ENCODE assay signal across 9 mouse cellular contexts in the genomic region with DNA sequence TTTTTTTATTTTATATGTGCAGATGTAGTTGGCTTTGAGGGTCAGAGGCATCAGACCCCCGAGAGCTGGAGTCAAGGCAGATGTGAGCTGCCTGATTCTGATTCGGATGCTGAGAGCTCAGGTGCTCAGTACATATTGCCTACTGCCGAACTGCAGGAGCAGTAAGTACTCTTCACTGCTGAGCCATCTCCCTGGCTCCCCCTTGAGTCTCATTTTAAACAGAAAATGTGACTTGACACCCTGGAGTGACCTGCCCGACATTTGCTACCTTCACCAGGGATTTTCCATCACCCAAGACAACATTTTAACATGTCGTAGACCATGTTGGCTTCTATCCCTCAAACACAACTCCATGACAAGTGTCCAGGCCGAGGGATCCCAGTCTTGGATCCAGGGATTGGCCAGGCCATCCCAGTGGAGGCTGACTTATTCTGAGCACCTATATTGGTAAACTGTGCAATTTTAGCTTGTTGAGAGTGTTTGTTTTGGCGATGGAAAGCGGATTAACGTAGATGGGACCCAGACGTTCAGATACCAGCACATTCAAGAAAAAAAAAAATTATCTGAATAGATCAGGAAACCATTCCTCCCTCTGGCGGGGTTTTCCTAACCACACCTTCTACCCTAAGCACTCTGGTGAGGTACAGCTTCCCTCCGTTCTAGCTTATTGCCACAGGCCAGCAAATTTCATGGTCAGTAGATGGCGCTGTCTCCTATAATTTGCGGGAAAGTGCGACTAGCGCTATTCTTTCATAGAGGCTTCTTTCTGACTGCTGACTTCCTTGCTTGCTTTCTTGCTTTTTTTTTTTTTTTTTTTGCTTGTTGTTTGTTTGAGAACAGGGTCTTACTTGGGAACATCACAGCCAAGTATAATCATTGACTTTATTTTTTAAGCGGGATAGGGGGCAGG. TPM values are rescaled to one million over a fixed set of nuclear protein-coding genes. Genes with fewer than 3 reads are reported as not detected.
A peak's percentile ranks its signal among the peaks of the same experiment; 100 is the strongest.
DNase-seq lines count a peak whose midpoint lies in the region; ATAC-seq and TF ChIP-seq lines count a peak whose summit lies in the region.
"Had no signal": no experiment of that assay in that cellular context is flagged by ENCODE, and none has a peak within 500 bp of the region (broad histone marks: within the 10 kb centered on the region; RNA-seq: fewer than 3 reads in every experiment).

No protein-coding gene starts in this region.

- TF ChIP-seq POLR2A in ES-Bruce4 (IDR thresholded peaks at IDR 0.05; ENCODE audit: insufficient read depth, low read length) = no peak
- no peak for TF ChIP-seq POLR2A in bone marrow macrophage, adult 2 months (IDR thresholded peaks at IDR 0.05; ENCODE audit: borderline replicate concordance, low read depth, low read length)
- TF ChIP-seq POLR2A in embryonic fibroblast, embryonic 13.5 days (IDR thresholded peaks at IDR 0.05; ENCODE audit: low read depth, low read length) = no peak

- no peaks in the 10 kb centered on the region for H3K27me3 ChIP-seq in ES-Bruce4 (ENCODE audit: control insufficient read depth, insufficient read depth, low read length, poor library complexity, severe bottlenecking)
- peaks cover 3% of the 10 kb centered on the region; the same call in 1 of the 2 replicates for H3K27me3 ChIP-seq in heart, embryonic 11.5 days (ENCODE audit: control insufficient read depth, insufficient read depth, low read length)

- H3K4me3 ChIP-seq in ES-Bruce4 (ENCODE audit: low read depth, low read length) = no peak overlapping the region
- no peak overlapping the region for H3K4me3 ChIP-seq in bone marrow macrophage, adult 2 months (ENCODE audit: insufficient read depth, low read length)
- H3K4me3 ChIP-seq in embryonic fibroblast, embryonic 13.5 days (ENCODE audit: insufficient read depth, low read length) = no peak overlapping the region
- no peak overlapping the region for H3K4me3 ChIP-seq in heart, embryonic 11.5 days (ENCODE audit: low read depth, low read length)
- H3K4me3 ChIP-seq: hindbrain, embryonic 15.5 days had no signal

- H3K4me2 ChIP-seq in heart, embryonic 11.5 days = no peak overlapping the region
- H3K4me2 ChIP-seq: hindbrain, embryonic 15.5 days had no signal

- no peak for TF ChIP-seq EP300 in ES-Bruce4 (IDR thresholded peaks at IDR 0.05; ENCODE audit: insufficient read depth, low read depth, low read length)

- no peaks in the 10 kb centered on the region for H3K9me3 ChIP-seq in ES-Bruce4 (replicated peaks; ENCODE audit: control insufficient read depth, insufficient read depth, low read length, poor library complexity, severe bottlenecking)
- H3K9me3 ChIP-seq in heart, embryonic 11.5 days (replicated peaks; ENCODE audit: control insufficient read depth, low read length) = no peaks in the 10 kb centered on the region
- H3K9me3 ChIP-seq: hindbrain, embryonic 15.5 days had no signal

- DNase-seq in layer of hippocampus, adult 8-10 months (ENCODE audit: low spot score in 2 of 2) = peak; percentile 66 to 89
- DNase-seq in lung, postnatal 14 days = peak; percentile 94
- DNase-seq in right cerebral cortex, adult 18-20 months = peak; percentile 82
- peak; percentile 74 to 78 for DNase-seq in urinary bladder, adult 18-20 months (ENCODE audit: low spot score in 2 of 2)

- no peak overlapping the region for H3K27ac ChIP-seq in ES-Bruce4 (ENCODE audit: insufficient read depth, low read length)
- H3K27ac ChIP-seq in bone marrow macrophage, adult 2 months (ENCODE audit: insufficient read depth, low read depth, low read length) = no peak overlapping the region
- H3K27ac ChIP-seq in embryonic fibroblast, embryonic 13.5 days (ENCODE audit: insufficient read depth, low read length) = no peak overlapping the region
- H3K27ac ChIP-seq in heart, embryonic 11.5 days (ENCODE audit: low read depth, low read length) = no peak overlapping the region
- H3K27ac ChIP-seq: hindbrain, embryonic 15.5 days had no signal

- H3K36me3 ChIP-seq in ES-Bruce4 (ENCODE audit: control insufficient read depth, insufficient read depth, low read length, poor library complexity, severe bottlenecking) = no peaks in the 10 kb centered on the region
- no peaks in the 10 kb centered on the region for H3K36me3 ChIP-seq in heart, embryonic 11.5 days (ENCODE audit: control insufficient read depth, insufficient read depth, low read length)
- H3K36me3 ChIP-seq: hindbrain, embryonic 15.5 days had no signal

- H3K4me1 ChIP-seq in ES-Bruce4 (ENCODE audit: control insufficient read depth, insufficient read depth, low read length) = no peaks in the 10 kb centered on the region
- no peaks in the 10 kb centered on the region for H3K4me1 ChIP-seq in bone marrow macrophage, adult 2 months (ENCODE audit: control insufficient read depth, insufficient read depth, low read length)
- no peaks in the 10 kb centered on the region for H3K4me1 ChIP-seq in embryonic fibroblast, embryonic 13.5 days (ENCODE audit: control insufficient read depth, insufficient read depth, low read length)
- no peaks in the 10 kb centered on the region for H3K4me1 ChIP-seq in heart, embryonic 11.5 days (ENCODE audit: control insufficient read depth, insufficient read depth, low read length)
- H3K4me1 ChIP-seq: hindbrain, embryonic 15.5 days had no signal

- 0 out of 2 replicates have a peak, but pooled peaks have one; percentile 22 for ATAC-seq in heart, embryonic 11.5 days (replicated peaks; ENCODE audit: insufficient number of reproducible peaks, low FRiP score, low TSS enrichment)

- WGBS in heart, embryonic 11.5 days (ENCODE audit: insufficient replicate concordance) = 19% methylated on average over 17 of the region's 17 CpGs

- no peak overlapping the region for H3K9ac ChIP-seq in ES-Bruce4 (ENCODE audit: low read depth, poor library complexity, severe bottlenecking)
- H3K9ac ChIP-seq in heart, embryonic 11.5 days (ENCODE audit: low read depth, low read length) = no peak overlapping the region
- H3K9ac ChIP-seq: hindbrain, embryonic 15.5 days had no signal

- peak; percentile 58 for TF ChIP-seq CTCF in ES-Bruce4 (IDR thresholded peaks at IDR 0.05; ENCODE audit: low read depth, low read length)
- TF ChIP-seq CTCF in bone marrow macrophage, adult 2 months (IDR thresholded peaks at IDR 0.05; ENCODE audit: low read depth, low read length) = peak; percentile 30; the same call in 1 of the 2 replicates
- peak; percentile 40; the same call in 1 of the 2 replicates for TF ChIP-seq CTCF in embryonic fibroblast, embryonic 13.5 days (IDR thresholded peaks at IDR 0.05; ENCODE audit: borderline replicate concordance, insufficient read depth, low read length)

RNA-seq across cellular contexts. Expression of gene Itgb5, which starts 8.9 kb away (rescaled TPM):
- polyA plus RNA-seq in ES-Bruce4 (2011; ENCODE audit: insufficient read depth, insufficient read length, low read depth, missing spikeins) = 59.7 and 64.5 TPM in 2 replicates
- 211 and 263 TPM in 2 replicates for polyA plus RNA-seq in bone marrow macrophage, adult 2 months (2012; ENCODE audit: insufficient read depth, insufficient read length, missing spikeins)
- polyA plus RNA-seq in embryonic fibroblast, embryonic 13.5 days (2011; ENCODE audit: insufficient read length, low read depth, missing spikeins) = 330 and 348 TPM in 2 replicates
- 42.4 and 49.8 TPM in 2 replicates for polyA plus RNA-seq in heart, embryonic 11.5 days (2014; fragmentation: Nextera tagmentation; extraction: Ambion mirVana)
- total RNA-seq in layer of hippocampus, adult 8-10 months (2022) = 100 to 1,000 TPM in 1 of 4 experiments, 10 to 100 TPM in 3; 39.4 to 114 (median 64.9) TPM

RNA-seq across cellular contexts. Expression of gene Muc13, which starts 26.7 kb away (rescaled TPM):
- polyA plus RNA-seq in ES-Bruce4 (2011; ENCODE audit: insufficient read depth, insufficient read length, low read depth, missing spikeins) = not detected in 2 replicates
- not detected in 2 replicates for polyA plus RNA-seq in bone marrow macrophage, adult 2 months (2012; ENCODE audit: insufficient read depth, insufficient read length, missing spikeins)
- not detected in 2 replicates for polyA plus RNA-seq in embryonic fibroblast, embryonic 13.5 days (2011; ENCODE audit: insufficient read length, low read depth, missing spikeins)
- 0.39 and 0.56 TPM in 2 replicates for polyA plus RNA-seq in heart, embryonic 11.5 days (2014; fragmentation: Nextera tagmentation; extraction: Ambion mirVana)
- total RNA-seq in layer of hippocampus, adult 8-10 months (2022) = not detected
